Mouse (Mus musculus): ENCODE data around the gene Taar4. TPM values are rescaled to one million over a fixed set of nuclear protein-coding genes. Genes with fewer than 3 reads are reported as not detected.

Gene Taar4
- polyA plus RNA-seq (2015; fragmentation: Nextera tagmentation; extraction: Ambion mirVana) = not detected in 2 replicates

DNA sequence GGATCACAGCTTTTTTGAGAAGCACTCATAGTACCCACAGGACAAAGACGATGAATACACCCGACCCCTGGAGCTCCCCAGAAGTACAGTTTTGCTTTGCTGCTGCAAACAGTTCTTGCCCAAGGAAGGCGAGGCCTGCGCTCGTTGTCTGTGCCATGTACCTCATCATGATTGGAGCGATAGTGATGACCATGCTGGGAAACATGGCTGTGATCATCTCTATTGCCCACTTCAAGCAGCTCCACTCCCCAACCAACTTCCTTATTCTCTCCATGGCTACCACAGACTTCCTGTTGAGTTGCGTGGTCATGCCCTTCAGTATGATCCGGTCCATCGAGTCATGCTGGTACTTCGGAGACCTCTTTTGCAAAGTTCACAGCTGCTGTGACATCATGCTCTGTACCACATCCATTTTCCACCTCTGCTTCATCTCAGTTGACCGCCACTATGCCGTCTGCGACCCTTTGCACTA lies at the start of gene Taar4:
Gene Taar4, plus strand, starts transcription at position 51 of the 472 bp plus-strand sequence.
- Histone ChIP-seq H3K27ac (replicated peaks) (no peak within 1 kb of the TSS), H3K36me3 (no peaks in the 10 kb centered on the region), H3K27me3 (no peaks in the 10 kb centered on the region), H3K9me3 (no peaks in the 10 kb centered on the region), H3K4me2 (replicated peaks) (no peak within 1 kb of the TSS), H3K4me3 (no peak within 1 kb of the TSS), H3K9ac (replicated peaks) (no peak within 1 kb of the TSS), H3K4me1 (0 out of 2 replicates have a peak, but pooled peaks cover 5% of the 10 kb centered on the region)
- WGBS = 96% methylated on average over 13 of the region's 13 CpGs
- no peak for ATAC-seq (replicated peaks)

DNA sequence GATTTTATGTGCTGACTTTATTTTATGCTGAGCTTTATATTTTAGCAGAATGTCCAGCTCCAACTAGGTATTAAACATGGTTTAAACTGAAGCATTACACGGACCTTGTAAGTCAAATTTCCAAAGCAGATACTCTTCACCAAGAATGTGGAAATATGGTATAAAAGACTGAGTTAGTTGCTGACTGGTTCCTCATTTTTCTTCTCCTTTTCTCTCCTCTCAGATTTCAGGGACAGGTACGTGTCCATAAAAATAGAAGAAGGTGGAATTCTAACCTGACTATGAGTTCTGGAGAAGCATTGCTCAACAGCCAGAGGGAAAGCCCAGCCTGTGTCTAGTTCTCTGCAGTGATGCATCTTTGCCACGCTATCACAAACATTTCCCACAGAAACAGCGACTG lies 40.2 kb upstream of the Taar4 start, which contains the start of gene Taar1:
Gene Taar1, plus strand, starts transcription at position 301 of the 400 bp plus-strand sequence.
- Histone ChIP-seq H3K27ac (replicated peaks) (no peak within 1 kb of the TSS), H3K36me3 (no peaks in the 10 kb centered on the region), H3K4me3 (no peak within 1 kb of the TSS), H3K27me3 (no peaks in the 10 kb centered on the region), H3K9ac (replicated peaks) (no peak within 1 kb of the TSS), H3K9me3 (no peaks in the 10 kb centered on the region), H3K4me2 (replicated peaks) (no peak within 1 kb of the TSS), H3K4me1 (no peaks in the 10 kb centered on the region)
- WGBS = 91% methylated on average over 4 of the region's 4 CpGs
- ATAC-seq (replicated peaks) = no peak

DNA sequence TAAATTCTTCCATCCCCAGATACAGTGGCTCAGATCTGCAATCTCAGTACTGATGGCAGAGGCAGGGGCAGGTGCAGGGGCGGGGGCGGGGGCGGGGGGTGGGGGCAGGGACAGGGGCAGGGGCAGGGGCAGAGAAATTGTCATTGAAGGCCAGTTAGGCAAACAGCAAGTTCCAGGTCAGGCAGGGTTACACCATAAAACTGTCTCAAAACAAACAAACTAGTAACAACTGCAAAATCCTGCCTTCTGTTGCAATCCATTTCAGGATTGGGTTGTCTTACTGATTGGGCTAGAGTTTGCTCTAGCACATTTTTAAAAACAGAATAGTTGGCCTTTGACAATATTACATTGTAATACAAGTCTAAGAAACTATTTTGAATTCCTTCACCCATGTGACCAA lies 37.8 kb upstream of the Taar4 start:
- 72% methylated on average over 3 of the region's 3 CpGs for WGBS
- Histone ChIP-seq H3K27me3 (no peaks in the 10 kb centered on the region), H3K36me3 (no peaks in the 10 kb centered on the region), H3K9me3 (no peaks in the 10 kb centered on the region), H3K27ac (replicated peaks) (no peak overlapping the region), H3K4me1 (no peaks in the 10 kb centered on the region), H3K9ac (replicated peaks) (no peak overlapping the region), H3K4me2 (replicated peaks) (no peak overlapping the region), H3K4me3 (no peak overlapping the region)
- no peak for ATAC-seq (replicated peaks)

DNA sequence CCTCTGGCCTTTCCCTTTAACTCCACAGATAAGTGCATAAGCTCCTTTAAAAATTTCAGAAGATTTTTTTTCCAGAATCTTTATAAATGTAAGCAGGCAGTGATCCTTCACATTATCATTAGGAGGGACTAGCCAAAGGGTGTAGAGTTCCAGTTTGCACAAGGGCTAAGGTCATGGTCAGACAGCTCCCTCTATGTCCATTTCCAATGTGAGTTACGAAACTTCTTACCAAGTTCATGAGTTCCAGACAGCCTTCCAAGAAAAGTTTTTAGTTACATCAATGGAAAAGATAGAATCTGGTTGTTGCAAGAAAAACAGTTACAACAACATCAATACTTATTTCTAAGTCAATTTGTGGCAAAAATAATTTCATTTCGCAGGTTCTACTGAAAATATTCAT lies 36.4 kb upstream of the Taar4 start:
- Histone ChIP-seq H3K36me3 (no peaks in the 10 kb centered on the region), H3K4me2 (replicated peaks) (no peak overlapping the region), H3K9me3 (no peaks in the 10 kb centered on the region), H3K27ac (replicated peaks) (no peak overlapping the region), H3K4me1 (no peaks in the 10 kb centered on the region), H3K27me3 (no peaks in the 10 kb centered on the region), H3K4me3 (no peak overlapping the region), H3K9ac (replicated peaks) (no peak overlapping the region)
- 83% methylated on average over 2 of the region's 2 CpGs for WGBS
- no peak for ATAC-seq (replicated peaks)

DNA sequence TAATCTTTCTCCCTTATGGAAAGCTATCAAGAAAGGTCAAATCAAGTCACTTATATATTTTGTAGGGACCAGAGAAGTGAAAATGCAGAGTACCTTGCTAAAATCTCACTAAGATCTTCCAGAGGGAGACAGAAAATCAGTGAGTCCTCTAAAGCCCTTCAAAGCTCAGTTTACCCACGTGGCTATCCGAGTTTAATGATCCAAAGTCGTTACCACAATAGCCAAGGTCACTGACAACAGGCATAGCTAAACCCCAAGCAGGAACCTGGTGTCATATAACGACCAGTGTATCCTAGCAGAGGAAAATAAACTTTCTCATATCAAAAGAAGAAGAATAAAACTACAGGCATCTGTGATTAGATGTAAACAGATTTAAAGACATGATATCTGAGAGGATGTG lies 22.7 kb upstream of the Taar4 start:
- ATAC-seq (replicated peaks) = no peak

DNA sequence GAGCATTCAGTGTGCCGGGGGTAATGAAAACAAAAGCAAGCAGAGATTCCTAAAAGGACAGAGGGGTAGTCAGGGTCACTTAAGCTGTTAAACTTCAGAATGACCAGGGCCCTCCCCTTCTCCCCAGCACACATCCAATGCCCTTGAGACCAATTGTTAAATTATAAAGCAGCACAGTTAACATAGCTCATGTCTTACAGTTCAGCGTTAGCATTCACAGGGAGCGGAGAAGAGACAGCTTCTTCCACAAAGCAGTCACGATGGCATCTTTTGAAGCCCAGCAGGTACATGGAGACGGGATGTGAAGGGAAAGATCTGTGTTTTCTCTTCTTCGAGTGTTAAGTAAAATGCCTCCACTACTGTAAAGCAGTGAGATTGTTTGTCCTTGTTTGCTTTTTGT lies 22.0 kb upstream of the Taar4 start, which contains the start of gene Taar2:
Gene Taar2, plus strand, starts transcription at position 261 of the 400 bp plus-strand sequence.
- no peaks in the 10 kb centered on the region for H3K9me3 ChIP-seq
- no peaks in the 10 kb centered on the region for H3K27me3 ChIP-seq
- H3K9ac ChIP-seq (replicated peaks) = no peak within 1 kb of the TSS
- H3K36me3 ChIP-seq = no peaks in the 10 kb centered on the region
- WGBS = 48% methylated on average over 6 of the region's 6 CpGs
- no peaks in the 10 kb centered on the region for H3K4me1 ChIP-seq
- H3K27ac ChIP-seq (replicated peaks) = no peak within 1 kb of the TSS
- no peak within 1 kb of the TSS for H3K4me3 ChIP-seq
- H3K4me2 ChIP-seq (replicated peaks) = no peak within 1 kb of the TSS
- no peak for ATAC-seq (replicated peaks)

More for the DNA sequence above, 22.7 kb upstream of the Taar4 start:
- no peaks in the 10 kb centered on the region for H3K36me3 ChIP-seq
- 40% methylated on average over 4 of the region's 4 CpGs for WGBS
- no peaks in the 10 kb centered on the region for H3K27me3 ChIP-seq
- no peak overlapping the region for H3K4me2 ChIP-seq (replicated peaks)
- no peaks in the 10 kb centered on the region for H3K4me1 ChIP-seq
- H3K4me3 ChIP-seq = no peak overlapping the region
- H3K27ac ChIP-seq (replicated peaks) = no peak overlapping the region
- no peaks in the 10 kb centered on the region for H3K9me3 ChIP-seq
- no peak overlapping the region for H3K9ac ChIP-seq (replicated peaks)

DNA sequence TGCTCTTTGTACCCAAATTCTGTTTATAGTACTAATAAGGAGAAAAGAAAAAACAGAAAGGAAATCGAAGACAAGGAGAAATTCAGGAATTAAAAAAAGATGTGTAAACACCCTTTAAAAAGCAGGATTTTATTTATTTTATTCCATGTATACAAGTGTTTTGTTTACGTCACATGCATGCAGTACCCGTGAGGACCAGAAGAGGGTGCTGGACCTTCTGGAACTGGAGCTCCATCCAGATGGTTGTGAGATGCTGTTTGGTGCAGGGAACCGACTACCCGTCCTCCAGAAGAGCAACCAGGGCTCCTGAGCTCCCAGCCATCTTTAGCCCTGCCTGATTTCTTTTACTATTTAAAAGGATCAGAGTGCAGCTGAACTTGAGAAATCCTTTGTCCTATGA lies 17.8 kb upstream of the Taar4 start:
- no peak overlapping the region for H3K4me3 ChIP-seq
- H3K4me2 ChIP-seq (replicated peaks) = no peak overlapping the region
- no peak overlapping the region for H3K27ac ChIP-seq (replicated peaks)
- no peak for ATAC-seq (replicated peaks)
- 85% methylated on average over 5 of the region's 5 CpGs for WGBS
- H3K36me3 ChIP-seq = no peaks in the 10 kb centered on the region
- no peaks in the 10 kb centered on the region for H3K27me3 ChIP-seq
- H3K9ac ChIP-seq (replicated peaks) = no peak overlapping the region
- H3K9me3 ChIP-seq = no peaks in the 10 kb centered on the region
- H3K4me1 ChIP-seq = no peaks in the 10 kb centered on the region

DNA sequence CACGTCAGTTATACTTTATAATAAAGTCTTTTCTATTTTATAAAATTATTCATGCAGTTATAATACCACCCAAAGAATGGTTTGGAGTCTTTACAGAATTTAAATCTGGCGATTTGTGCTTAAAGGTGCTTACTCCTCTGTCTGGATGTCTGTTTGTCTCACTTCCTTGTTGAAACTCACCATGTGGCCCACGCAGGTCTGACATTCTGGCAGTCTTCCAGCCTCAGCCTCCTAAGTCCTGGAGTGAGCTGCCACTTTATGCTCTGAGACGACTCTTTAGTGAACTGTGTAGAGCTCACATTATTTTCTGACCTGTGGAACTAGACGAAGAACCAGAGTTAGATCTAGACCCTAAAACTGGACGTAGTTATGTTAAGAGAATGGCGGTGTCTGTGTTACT lies 12.3 kb upstream of the Taar4 start:
- WGBS = 48% methylated on average over 7 of the region's 7 CpGs
- H3K4me1 ChIP-seq = no peaks in the 10 kb centered on the region
- H3K36me3 ChIP-seq = no peaks in the 10 kb centered on the region
- no peak overlapping the region for H3K9ac ChIP-seq (replicated peaks)
- H3K4me2 ChIP-seq (replicated peaks) = no peak overlapping the region
- ATAC-seq (replicated peaks) = no peak
- H3K27ac ChIP-seq (replicated peaks) = no peak overlapping the region
- H3K27me3 ChIP-seq = no peaks in the 10 kb centered on the region
- no peak overlapping the region for H3K4me3 ChIP-seq
- no peaks in the 10 kb centered on the region for H3K9me3 ChIP-seq

DNA sequence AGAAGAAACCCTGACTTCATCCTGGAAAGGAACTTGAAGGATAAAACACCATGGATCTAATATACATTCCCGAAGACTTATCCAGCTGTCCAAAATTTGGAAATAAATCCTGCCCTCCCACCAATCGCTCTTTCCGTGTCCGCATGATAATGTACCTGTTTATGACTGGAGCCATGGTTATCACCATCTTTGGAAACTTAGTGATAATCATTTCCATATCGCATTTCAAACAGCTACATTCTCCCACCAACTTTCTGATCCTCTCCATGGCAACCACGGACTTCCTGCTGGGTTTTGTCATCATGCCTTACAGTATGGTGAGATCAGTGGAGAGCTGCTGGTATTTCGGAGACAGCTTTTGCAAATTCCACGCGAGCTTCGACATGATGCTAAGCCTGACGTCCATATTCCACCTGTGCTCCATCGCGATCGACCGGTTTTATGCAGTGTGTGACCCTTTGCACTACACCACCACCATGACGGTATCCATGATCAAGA lies 10.7 kb upstream of the Taar4 start, which contains the start of gene Taar3:
Gene Taar3, plus strand, starts transcription at position 51 of the 498 bp plus-strand sequence.
- no peaks in the 10 kb centered on the region for H3K27me3 ChIP-seq
- H3K4me3 ChIP-seq = no peak within 1 kb of the TSS
- H3K27ac ChIP-seq (replicated peaks) = no peak within 1 kb of the TSS
- H3K4me1 ChIP-seq = no peaks in the 10 kb centered on the region
- no peaks in the 10 kb centered on the region for H3K9me3 ChIP-seq
- no peak for ATAC-seq (replicated peaks)
- no peaks in the 10 kb centered on the region for H3K36me3 ChIP-seq
- no peak within 1 kb of the TSS for H3K9ac ChIP-seq (replicated peaks)
- 91% methylated on average over 16 of the region's 16 CpGs for WGBS
- H3K4me2 ChIP-seq (replicated peaks) = no peak within 1 kb of the TSS

DNA sequence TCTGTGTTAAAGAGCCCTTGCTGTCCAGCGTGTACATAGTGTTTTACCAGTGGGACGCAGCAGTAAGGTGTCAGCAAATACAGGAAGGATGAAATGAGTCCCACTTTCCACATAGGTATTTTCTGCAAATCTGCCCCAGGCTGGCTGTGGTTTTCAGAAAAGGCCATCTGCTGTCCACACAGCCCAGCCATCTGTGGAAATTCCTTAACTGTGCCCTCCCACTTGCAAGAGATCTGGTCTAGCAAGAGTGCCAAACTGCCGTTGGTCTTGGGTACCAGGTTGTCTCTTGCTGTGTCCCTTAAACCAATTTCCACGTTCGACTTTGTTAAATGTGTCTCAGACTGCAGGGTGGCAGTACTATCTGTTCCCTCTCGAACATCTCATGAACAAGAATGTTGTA lies 8.6 kb upstream of the Taar4 start:
- Histone ChIP-seq H3K27me3 (no peaks in the 10 kb centered on the region), H3K9ac (replicated peaks) (no peak overlapping the region), H3K9me3 (no peaks in the 10 kb centered on the region), H3K27ac (replicated peaks) (no peak overlapping the region), H3K4me2 (replicated peaks) (no peak overlapping the region), H3K4me1 (no peaks in the 10 kb centered on the region), H3K36me3 (no peaks in the 10 kb centered on the region), H3K4me3 (no peak overlapping the region)
- WGBS = 86% methylated on average over 6 of the region's 6 CpGs
- ATAC-seq (replicated peaks) = no peak

DNA sequence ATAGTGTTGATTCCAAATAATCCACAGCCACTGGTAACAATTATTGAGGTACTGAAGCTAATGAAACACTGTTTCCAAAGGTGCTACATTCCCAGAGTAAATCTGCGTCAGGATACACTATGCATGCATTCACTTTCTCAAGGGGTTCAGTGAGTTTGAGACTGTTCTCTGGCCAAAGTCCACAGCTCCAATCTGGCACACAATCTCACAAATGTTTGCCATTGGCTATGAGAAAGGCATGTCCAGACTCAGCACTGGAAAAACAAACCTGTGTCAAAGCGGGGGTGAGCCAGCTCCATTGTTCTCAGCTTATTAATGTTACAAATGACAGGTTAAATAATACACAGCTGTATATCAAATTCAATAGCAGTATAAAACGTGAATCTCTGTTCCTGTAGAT lies 1.2 kb upstream of the Taar4 start:
- H3K4me2 ChIP-seq (replicated peaks) = no peak overlapping the region
- H3K4me1 ChIP-seq = 0 out of 2 replicates have a peak, but pooled peaks cover 5% of the 10 kb centered on the region
- H3K9ac ChIP-seq (replicated peaks) = no peak overlapping the region
- WGBS = 73% methylated on average over 3 of the region's 3 CpGs
- no peaks in the 10 kb centered on the region for H3K36me3 ChIP-seq
- H3K27ac ChIP-seq (replicated peaks) = no peak overlapping the region
- H3K9me3 ChIP-seq = no peaks in the 10 kb centered on the region
- ATAC-seq (replicated peaks) = no peak
- H3K4me3 ChIP-seq = no peak overlapping the region
- H3K27me3 ChIP-seq = no peaks in the 10 kb centered on the region

DNA sequence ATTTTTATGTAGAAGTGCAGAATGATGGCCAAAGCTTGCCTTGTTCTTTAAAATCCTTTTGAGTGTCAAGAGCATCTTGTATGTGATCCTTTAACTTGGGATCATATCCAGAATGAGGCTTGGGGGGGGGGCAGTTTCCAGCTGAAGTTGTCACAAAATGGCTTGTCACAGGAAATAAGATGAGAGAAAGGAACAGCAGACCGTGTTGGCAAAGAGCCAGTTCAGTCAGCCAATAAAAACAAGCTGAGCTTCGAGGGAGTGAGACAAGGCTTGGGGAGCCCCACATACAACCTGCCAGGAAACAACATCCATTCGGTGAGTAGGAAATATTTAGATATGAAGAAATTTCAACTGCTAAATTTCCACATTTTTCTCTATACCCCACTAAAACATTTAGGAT lies 3.1 kb downstream of the Taar4 start:
- no peaks in the 10 kb centered on the region for H3K36me3 ChIP-seq
- H3K9ac ChIP-seq (replicated peaks) = no peak overlapping the region
- no peak overlapping the region for H3K27ac ChIP-seq (replicated peaks)
- WGBS = 39% methylated on average over 3 of the region's 3 CpGs
- H3K4me2 ChIP-seq (replicated peaks) = no peak overlapping the region
- H3K4me1 ChIP-seq = 0 out of 2 replicates have a peak, but pooled peaks cover 5% of the 10 kb centered on the region
- no peaks in the 10 kb centered on the region for H3K9me3 ChIP-seq
- peak; percentile 76; the same call in 1 of the 2 replicates for ATAC-seq (replicated peaks)
- H3K4me3 ChIP-seq = no peak overlapping the region
- no peaks in the 10 kb centered on the region for H3K27me3 ChIP-seq

Data from forebrain, embryonic 15.5 days (tissue).